Mouse (Mus musculus) MEL (cell line): ENCODE measurements around the gene Dolpp1.

ENCODE experiments used
- CTCF ChIP-seq, 3 experiments: IDR thresholded peaks in 2 of 3; conservative IDR thresholded peaks in 1 of 3; 2 replicates each; pipeline ENCODE4 v1.5.1; 2011 to 2012; ENCODE audit warnings: low read length in 3 of 3, low read depth in 2 of 3, mild to moderate bottlenecking in 2 of 3, improper control_type of control experiment in 1 of 3, inconsistent platforms in 1 of 3, mixed read lengths in 1 of 3, moderate library complexity in 1 of 3; ENCODE audit not compliant: control insufficient read depth in 1 of 3, insufficient read depth in 1 of 3, poor library complexity in 1 of 3, severe bottlenecking in 1 of 3
- NELFE ChIP-seq: IDR thresholded peaks from 2 replicates; pipeline ENCODE4 v1.6.1; 2011; ENCODE audit warnings: low read depth, low read length, improper control_type of control experiment
- TCF12 ChIP-seq: IDR thresholded peaks from 2 replicates; pipeline ENCODE4 v1.6.1; 2014; ENCODE audit warnings: low read depth, mild to moderate bottlenecking, inconsistent platforms, low read length, improper control_type of control experiment, moderate library complexity
- ZNF384 ChIP-seq: IDR thresholded peaks from 2 replicates; pipeline ENCODE4 v1.6.1; 2012; ENCODE audit warnings: low read depth, mild to moderate bottlenecking, inconsistent platforms, low read length, improper control_type of control experiment

DNA sequence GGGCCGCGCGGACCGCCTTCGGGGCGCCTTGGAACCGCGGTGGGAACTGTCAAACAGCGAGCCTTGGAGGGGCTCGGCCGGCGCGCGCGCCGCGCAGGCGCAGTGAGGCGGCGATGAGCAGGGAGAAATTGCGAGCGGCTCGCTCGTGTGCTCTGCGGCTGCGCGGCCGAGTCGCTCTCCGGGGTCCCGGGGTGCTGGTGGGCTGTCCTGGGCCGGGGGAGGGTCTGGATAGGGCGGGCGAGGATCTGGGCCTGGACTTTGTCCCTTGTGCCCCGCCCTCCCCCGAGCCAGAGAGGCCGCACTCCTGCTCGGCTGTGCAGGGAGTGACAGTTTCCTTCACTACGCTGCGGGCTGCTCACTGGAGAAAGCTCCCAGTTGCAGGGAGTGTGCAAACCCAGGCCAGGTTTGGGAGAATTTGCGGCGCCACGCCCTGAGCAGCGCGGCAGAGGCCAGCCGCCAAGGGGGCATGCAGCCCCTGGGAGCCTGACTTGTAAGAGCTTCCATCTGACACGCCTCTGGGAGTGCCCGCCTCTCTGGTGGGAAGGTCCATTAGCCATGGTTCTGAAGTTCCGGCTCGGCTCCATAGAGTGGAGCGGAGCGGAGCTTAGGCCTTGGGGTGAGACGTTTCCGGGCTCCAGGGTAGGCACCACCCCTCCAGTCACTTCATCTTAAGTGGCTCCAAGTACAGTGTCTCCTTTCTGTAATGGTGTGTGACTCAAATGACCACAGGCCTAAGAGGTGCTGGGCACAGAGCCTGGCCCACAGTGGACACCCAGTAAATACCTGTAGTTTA is 719 bp downstream of the Dolpp1 start:
- no peak for TF ChIP-seq ZNF384
- TF ChIP-seq CTCF (IDR thresholded peaks at IDR 0.05 in 2 of 3, conservative IDR thresholded peaks at IDR 0.05 in 1 of 3; ENCODE audit: control insufficient read depth in 1 of 3, insufficient read depth in 1 of 3, low read depth in 2 of 3, low read length in 3 of 3, poor library complexity in 1 of 3, severe bottlenecking in 1 of 3) = 0 out of 6 replicates have a peak, but pooled peaks of 1 of the 3 experiments have one; percentile 2
- peak; percentile 16; the same call in 1 of the 2 replicates for TF ChIP-seq TCF12
- TF ChIP-seq NELFE = peak; percentile 81
